Mouse (Mus musculus) neural tube, embryonic 14.5 days (tissue): Measurements from ENCODE around the gene Cmtr2. TPM values are rescaled to one million over a fixed set of nuclear protein-coding genes. Genes with fewer than 3 reads are reported as not detected.

Source experiments
- ATAC-seq: fragments of 200-750 bp; cut with Nextera tagmentation; 2 replicates; pipeline ENCODE4 v1.8.0; 2017; ENCODE audit warnings: low read depth, mild to moderate bottlenecking, moderate TSS enrichment, moderate library complexity
- H3K27ac ChIP-seq: fragments of 300-500 bp; sonication (generic); 2 replicates; pipeline ENCODE4 v1.5.1; 2014; ENCODE audit warnings: low read depth, mild to moderate bottlenecking, control low read depth, low read length, moderate library complexity, mixed read lengths
- H3K27me3 ChIP-seq: fragments of 300-500 bp; sonication (generic); 2 replicates; pipeline ENCODE4 v1.6.1; 2014; ENCODE audit warnings: low read length; ENCODE audit not compliant: control insufficient read depth, insufficient read depth
- H3K36me3 ChIP-seq: fragments of 300-500 bp; sonication (generic); 2 replicates; pipeline ENCODE4 v1.6.1; 2014; ENCODE audit warnings: low read length, mixed read lengths; ENCODE audit not compliant: control insufficient read depth, insufficient read depth
- H3K4me1 ChIP-seq: fragments of 300-500 bp; sonication (generic); 2 replicates; pipeline ENCODE4 v1.6.1; 2014; ENCODE audit warnings: low read length; ENCODE audit not compliant: control insufficient read depth, insufficient read depth
- H3K4me2 ChIP-seq: fragments of 300-500 bp; sonication (generic); 2 replicates; pipeline ENCODE4 v1.6.1; 2014; ENCODE audit warnings: mild to moderate bottlenecking, low read depth, low read length, control low read depth
- H3K4me3 ChIP-seq: fragments of 300-500 bp; sonication (generic); 2 replicates; pipeline ENCODE4 v1.5.1; 2014; ENCODE audit warnings: low read depth, low read length, control low read depth, mixed read lengths
- H3K9ac ChIP-seq: fragments of 300-500 bp; sonication (generic); replicated peaks from 2 replicates; pipeline ENCODE4 v1.6.1; 2014; ENCODE audit warnings: low read depth, mild to moderate bottlenecking, control low read depth, low read length, mixed read lengths
- H3K9me3 ChIP-seq: fragments of 300-500 bp; sonication (generic); 2 replicates; pipeline ENCODE4 v1.6.1; 2016; ENCODE audit warnings: low read length; ENCODE audit not compliant: control insufficient read depth
- WGBS: fragments of 180-500 bp; shearing (Covaris S2); extraction: QIAGEN DNeasy Blood & Tissue Kit; methylation state at CpG from one replicate; pipeline ENCODE4 v1.1.7; 2014; 5-methylcytosine and 5-hydroxymethylcytosine counted together
- polyA plus RNA-seq: library from polyadenylated mRNA; unstranded; fragments of >200 nt; fragmentation: Nextera tagmentation; extraction: Ambion mirVana; gene quantifications from 2 replicates; pipeline ENCODE4 v1.2.1, GENCODE M21; 2014

Gene Cmtr2
- polyA plus RNA-seq, 1 experiment from 2014 or later: 9.6 TPM

GRCm38 (mm10) chr8:110188961-110189750 is 26.3 kb upstream of the Cmtr2 start:
- H3K36me3 ChIP-seq: no peaks in the 10 kb centered on the region
- H3K27me3 ChIP-seq: no peaks in the 10 kb centered on the region
- ATAC-seq: no peak
- no peak overlapping the region for H3K9ac ChIP-seq
- H3K4me1 ChIP-seq: no peaks in the 10 kb centered on the region
- no peak overlapping the region for H3K4me2 ChIP-seq
- H3K4me3 ChIP-seq: no peak overlapping the region
- no peak overlapping the region for H3K27ac ChIP-seq
- WGBS: 23% methylated on average over 8 of the region's 8 CpGs
- H3K9me3 ChIP-seq: no peaks in the 10 kb centered on the region

DNA sequence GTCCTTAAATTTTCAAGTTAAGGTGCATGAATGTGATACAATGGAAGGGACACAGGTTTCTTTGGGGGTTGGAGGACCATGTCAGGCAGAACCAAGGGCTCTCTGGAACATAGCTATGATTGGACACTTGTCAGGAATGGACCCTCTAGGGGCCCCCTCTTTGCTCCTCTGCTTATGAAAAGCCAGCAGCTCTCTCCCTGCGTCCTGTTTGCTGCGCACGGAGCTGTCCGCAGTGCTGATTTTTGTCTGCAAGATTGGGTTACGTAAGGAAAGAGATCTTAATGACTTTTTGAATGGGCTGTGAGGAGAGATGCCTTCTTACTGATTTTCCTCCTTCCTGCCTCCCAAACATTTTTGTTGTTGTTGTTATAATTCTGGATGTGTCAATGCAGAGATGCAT is 18.8 kb upstream of the Cmtr2 start:
- Histone ChIP-seq H3K9ac (no peak overlapping the region), H3K36me3 (no peaks in the 10 kb centered on the region), H3K27ac (no peak overlapping the region), H3K27me3 (no peaks in the 10 kb centered on the region), H3K9me3 (no peaks in the 10 kb centered on the region), H3K4me3 (no peak overlapping the region), H3K4me1 (0 out of 2 replicates have a peak, but pooled peaks cover 2% of the 10 kb centered on the region), H3K4me2 (no peak overlapping the region)
- no peak for ATAC-seq
- WGBS: 5% methylated on average over 5 of the region's 5 CpGs

DNA sequence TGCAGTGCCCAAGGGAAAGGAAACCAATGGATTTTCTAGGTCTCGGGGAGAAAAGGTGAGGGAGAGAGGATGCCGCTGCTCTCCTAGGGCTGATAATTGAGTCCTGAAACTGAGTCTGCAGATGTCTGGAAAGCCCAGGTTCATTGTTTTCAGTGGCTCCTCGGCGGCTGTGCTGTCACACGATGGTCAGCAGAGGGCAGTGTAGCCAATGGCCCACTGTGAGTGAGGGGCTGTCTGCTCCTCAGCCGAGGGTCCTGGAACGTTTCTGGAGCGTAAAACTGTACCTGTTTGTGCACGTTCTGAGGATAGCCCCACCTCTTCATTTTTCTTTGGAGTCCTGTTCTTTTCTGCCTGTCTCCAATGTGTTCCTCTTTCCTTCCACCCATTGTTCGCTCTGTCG is 13.7 kb upstream of the Cmtr2 start:
- H3K9ac ChIP-seq: no peak overlapping the region
- no peaks in the 10 kb centered on the region for H3K36me3 ChIP-seq
- no peaks in the 10 kb centered on the region for H3K9me3 ChIP-seq
- 27% methylated on average over 11 of the region's 11 CpGs for WGBS
- ATAC-seq: no peak
- no peak overlapping the region for H3K4me2 ChIP-seq
- no peak overlapping the region for H3K27ac ChIP-seq
- 0 out of 2 replicates have a peak, but pooled peaks cover 2% of the 10 kb centered on the region for H3K4me1 ChIP-seq
- H3K27me3 ChIP-seq: no peaks in the 10 kb centered on the region
- no peak overlapping the region for H3K4me3 ChIP-seq

DNA sequence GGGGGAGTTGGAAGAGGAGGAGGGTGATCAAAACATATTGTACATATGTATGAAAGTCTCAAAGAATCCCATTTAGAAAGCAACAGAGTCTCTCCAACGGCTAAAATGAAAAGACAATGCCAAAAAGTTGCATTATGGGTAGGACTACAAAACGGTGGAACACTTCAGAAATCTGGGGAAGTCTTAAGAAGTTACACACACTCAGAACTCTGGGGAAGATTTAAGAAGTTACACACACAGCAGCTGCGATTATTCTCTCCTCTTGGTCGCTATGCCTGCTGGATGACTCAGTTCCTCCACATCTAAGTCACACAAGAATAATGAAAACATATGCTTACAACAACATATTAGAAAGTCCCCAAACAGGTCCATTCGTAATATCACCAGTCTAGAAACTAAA is 788 bp downstream of the Cmtr2 start:
- Histone ChIP-seq H3K4me1 (peaks cover 7% of the 10 kb centered on the region), H3K36me3 (peaks cover 3% of the 10 kb centered on the region; the same call in 1 of the 2 replicates), H3K27ac (no peak overlapping the region), H3K4me2 (no peak overlapping the region), H3K9ac (no peak overlapping the region), H3K9me3 (no peaks in the 10 kb centered on the region), H3K27me3 (no peaks in the 10 kb centered on the region), H3K4me3 (no peak overlapping the region)
- ATAC-seq: no peak
- 84% methylated on average over 5 of the region's 5 CpGs for WGBS

- no peak overlapping the region for H3K9ac ChIP-seq
- H3K27ac ChIP-seq: peak overlapping the region; percentile 75
- 36% methylated on average over 5 of the region's 5 CpGs for WGBS
Measured at GRCm38 (mm10) chr8:110217198-110217597, 1.7 kb downstream of the Cmtr2 start.

DNA sequence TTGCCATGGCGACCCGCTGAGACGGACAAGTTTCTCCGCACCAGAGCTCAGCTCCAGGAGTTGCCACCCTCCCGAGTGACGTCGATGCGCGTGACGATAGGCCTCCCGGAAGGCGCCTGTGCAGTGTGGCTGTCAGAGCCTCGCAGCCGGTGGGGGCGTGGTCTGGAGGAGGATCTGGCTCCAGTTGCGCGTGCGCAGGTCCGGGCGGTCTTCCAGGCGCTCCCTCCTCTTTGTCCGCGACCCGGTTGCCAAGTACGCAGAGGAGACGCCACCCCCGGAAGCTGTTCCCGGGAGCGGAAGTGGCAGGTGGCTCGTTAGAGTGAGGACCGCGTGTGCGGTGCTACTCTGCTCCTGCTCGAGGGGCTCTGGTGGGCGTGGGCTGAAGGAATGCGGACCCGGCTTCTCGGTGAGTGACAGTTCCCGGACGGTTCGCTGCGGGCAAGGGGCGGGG is 2.2 kb downstream of the Cmtr2 start:
- peak overlapping the region; percentile 60 for H3K4me2 ChIP-seq
- peaks cover 17% of the 10 kb centered on the region for H3K36me3 ChIP-seq
- peak overlapping the region; percentile 75; the same call in 1 of the 2 replicates for H3K27ac ChIP-seq
- H3K27me3 ChIP-seq: no peaks in the 10 kb centered on the region
- WGBS: 1% methylated on average over 43 of the region's 43 CpGs
- peak overlapping the region; percentile 49 for H3K4me3 ChIP-seq
- ATAC-seq: peak; percentile 100
- H3K9me3 ChIP-seq: no peaks in the 10 kb centered on the region
- H3K9ac ChIP-seq: peak overlapping the region; percentile 43
- peaks cover 7% of the 10 kb centered on the region for H3K4me1 ChIP-seq

More at GRCm38 (mm10) chr8:110217198-110217597, 1.7 kb downstream of the Cmtr2 start:
- Histone ChIP-seq H3K36me3 (peaks cover 12% of the 10 kb centered on the region; the same call in 1 of the 2 replicates), H3K4me3 (peak overlapping the region; percentile 49), H3K4me2 (peak overlapping the region; percentile 60), H3K4me1 (peaks cover 7% of the 10 kb centered on the region), H3K27me3 (no peaks in the 10 kb centered on the region), H3K9me3 (no peaks in the 10 kb centered on the region)
- ATAC-seq: peak; percentile 32

- no peak overlapping the region for H3K27ac ChIP-seq
- peak overlapping the region; percentile 49 for H3K4me3 ChIP-seq
- ATAC-seq: no peak
- H3K36me3 ChIP-seq: peaks cover 24% of the 10 kb centered on the region
- peak overlapping the region; percentile 60 for H3K4me2 ChIP-seq
- 0 out of 2 replicates have a peak overlapping the region, but pooled peaks have one; percentile 5 for H3K9ac ChIP-seq
- peaks cover 7% of the 10 kb centered on the region for H3K4me1 ChIP-seq
- H3K27me3 ChIP-seq: no peaks in the 10 kb centered on the region
- no peaks in the 10 kb centered on the region for H3K9me3 ChIP-seq
- 79% methylated on average over 5 of the region's 5 CpGs for WGBS
Measured at GRCm38 (mm10) chr8:110218511-110218910, 3.0 kb downstream of the Cmtr2 start.

DNA sequence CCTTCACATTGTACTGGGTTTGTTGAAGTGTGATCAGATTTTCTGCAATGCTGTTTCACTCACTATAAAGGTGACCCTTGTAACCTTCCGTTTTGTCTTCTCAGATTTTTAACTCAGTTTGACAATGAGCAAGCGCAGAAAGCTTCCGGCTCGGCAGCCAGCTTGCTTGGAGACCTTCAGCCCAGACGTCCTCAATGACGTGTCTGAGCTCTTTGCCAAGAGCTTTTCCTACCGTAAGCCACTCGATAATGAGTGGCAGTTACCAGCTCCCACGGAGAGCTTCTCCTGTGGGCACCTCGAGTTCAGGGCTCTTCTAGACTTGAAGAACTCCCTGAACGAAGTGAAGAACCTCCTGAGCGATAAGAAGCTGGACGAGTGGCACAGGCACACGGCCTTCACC is 5.5 kb downstream of the Cmtr2 start:
- H3K4me2 ChIP-seq: no peak overlapping the region
- H3K9me3 ChIP-seq: no peaks in the 10 kb centered on the region
- peaks cover 26% of the 10 kb centered on the region for H3K36me3 ChIP-seq
- WGBS: 96% methylated on average over 14 of the region's 14 CpGs
- H3K9ac ChIP-seq: no peak overlapping the region
- H3K27me3 ChIP-seq: no peaks in the 10 kb centered on the region
- ATAC-seq: no peak
- H3K4me3 ChIP-seq: no peak overlapping the region
- H3K27ac ChIP-seq: no peak overlapping the region
- peaks cover 7% of the 10 kb centered on the region for H3K4me1 ChIP-seq

- H3K9me3 ChIP-seq: no peaks in the 10 kb centered on the region
- no peak overlapping the region for H3K4me3 ChIP-seq
- no peak overlapping the region for H3K9ac ChIP-seq
- ATAC-seq: no peak
- H3K36me3 ChIP-seq: no peaks in the 10 kb centered on the region
- no peaks in the 10 kb centered on the region for H3K27me3 ChIP-seq
- H3K27ac ChIP-seq: no peak overlapping the region
- no peak overlapping the region for H3K4me2 ChIP-seq
- no peaks in the 10 kb centered on the region for H3K4me1 ChIP-seq
- 60% methylated on average over 6 of the region's 6 CpGs for WGBS
Measured at GRCm38 (mm10) chr8:110230803-110231202, 15.3 kb downstream of the Cmtr2 start.
